Mouse (Mus musculus) layer of hippocampus, postnatal 25 days (tissue): ENCODE data around the gene Bcl3. TPM values are rescaled to one million over a fixed set of nuclear protein-coding genes. Genes with fewer than 3 reads are reported as not detected.
A peak's percentile ranks its signal among the peaks of the same experiment; 100 is the strongest.

Experiments
- DNase-seq, 2 experiments: peaks; one replicate each; pipeline ENCODE4 v3.0.0; 2022; ENCODE audit warnings: mixed read lengths in 2 of 2, low spot score in 1 of 2; ENCODE audit errors: extremely low spot score in 1 of 2
- total RNA-seq, 2 experiments: library from RNA; stranded (reverse); gene quantifications; 2 replicates each; pipeline ENCODE4 v1.2.3; 2021

Gene Bcl3
- total RNA-seq, result under 1 TPM; 0.49 to 0.61 TPM

DNA sequence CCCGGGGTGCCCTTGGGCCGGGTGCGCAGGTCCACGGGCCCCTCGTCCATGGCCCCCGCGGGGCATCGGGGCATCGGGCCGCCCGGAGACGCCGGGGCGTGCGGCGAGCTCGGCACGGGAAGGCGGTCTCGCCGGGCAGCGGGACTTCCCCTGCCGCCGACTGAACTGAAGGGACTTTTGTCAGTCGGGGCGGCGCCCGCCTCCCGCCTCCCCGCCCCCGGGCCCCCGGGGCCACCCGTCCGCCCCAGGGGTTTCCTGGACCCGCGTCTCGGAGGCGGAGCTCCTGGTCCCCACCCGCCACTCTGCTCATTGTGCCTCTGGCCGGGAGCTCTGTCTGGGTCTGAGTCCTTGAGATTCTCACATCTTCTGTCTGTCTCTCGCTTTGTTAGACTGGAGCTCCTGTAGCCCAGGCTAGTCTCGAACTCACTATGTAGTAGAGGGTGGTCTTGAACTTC is at the start of gene Bcl3:
TSS of gene Bcl3 (minus strand) at position 167 of the 455 bp plus-strand sequence.
- DNase-seq, result no peak

DNA sequence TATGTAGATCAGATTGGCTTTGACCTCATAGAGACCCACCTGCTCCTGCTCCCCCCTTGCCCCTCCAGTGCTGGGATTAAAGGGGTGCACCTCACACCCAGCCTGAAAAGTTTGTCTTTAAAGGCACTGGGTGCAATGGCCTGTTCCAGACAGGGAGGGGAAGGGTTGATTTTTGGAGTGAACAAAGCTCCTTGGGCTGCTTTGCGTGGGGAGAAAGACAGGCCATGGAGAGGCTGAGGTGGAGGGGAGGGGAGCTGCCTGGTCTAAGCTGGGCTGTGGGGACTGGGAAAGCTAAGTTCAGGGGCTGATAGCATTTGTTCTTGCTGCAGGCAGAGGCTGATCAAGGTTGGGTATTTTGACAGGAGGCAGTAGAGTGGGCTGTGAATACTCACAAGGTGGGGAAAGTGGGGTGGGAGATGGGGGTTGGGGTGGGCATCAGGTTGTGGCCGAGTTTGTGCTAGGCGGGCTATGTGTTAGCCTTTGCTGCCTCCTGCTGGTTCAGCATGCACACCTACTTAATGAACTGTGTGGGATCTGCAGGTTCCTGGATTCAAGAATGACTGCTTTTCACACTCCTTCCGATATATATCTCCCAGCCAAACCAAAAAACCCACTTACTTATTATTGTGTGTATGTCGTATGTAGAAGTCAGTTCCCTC is 49.5 kb upstream of the Bcl3 start:
- DNase-seq, result no peak

DNA sequence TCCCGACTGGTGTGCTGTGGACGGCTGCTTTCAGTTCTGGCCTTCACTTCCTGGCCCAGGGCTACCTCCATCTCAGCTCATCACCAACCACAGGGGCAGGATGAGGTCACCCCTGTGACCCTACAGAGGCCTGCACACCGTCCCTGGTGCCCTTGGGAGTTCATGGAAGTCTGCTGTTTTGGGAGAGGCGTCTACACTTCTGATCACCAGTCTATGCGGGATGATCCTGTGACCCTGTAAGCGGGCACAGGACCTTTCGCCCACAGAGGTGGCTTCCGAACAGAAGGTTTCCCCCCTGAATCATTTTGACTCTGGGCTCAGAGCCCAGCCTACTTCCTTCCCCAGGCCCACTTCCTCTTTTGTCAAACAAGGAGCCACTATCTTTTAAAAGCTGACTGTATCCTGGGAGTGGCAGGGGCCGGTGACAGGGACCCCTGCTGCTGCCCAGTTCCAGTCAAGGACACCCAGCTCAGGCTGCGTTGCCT is 48.6 kb upstream of the Bcl3 start:
- DNase-seq, result no peak

DNA sequence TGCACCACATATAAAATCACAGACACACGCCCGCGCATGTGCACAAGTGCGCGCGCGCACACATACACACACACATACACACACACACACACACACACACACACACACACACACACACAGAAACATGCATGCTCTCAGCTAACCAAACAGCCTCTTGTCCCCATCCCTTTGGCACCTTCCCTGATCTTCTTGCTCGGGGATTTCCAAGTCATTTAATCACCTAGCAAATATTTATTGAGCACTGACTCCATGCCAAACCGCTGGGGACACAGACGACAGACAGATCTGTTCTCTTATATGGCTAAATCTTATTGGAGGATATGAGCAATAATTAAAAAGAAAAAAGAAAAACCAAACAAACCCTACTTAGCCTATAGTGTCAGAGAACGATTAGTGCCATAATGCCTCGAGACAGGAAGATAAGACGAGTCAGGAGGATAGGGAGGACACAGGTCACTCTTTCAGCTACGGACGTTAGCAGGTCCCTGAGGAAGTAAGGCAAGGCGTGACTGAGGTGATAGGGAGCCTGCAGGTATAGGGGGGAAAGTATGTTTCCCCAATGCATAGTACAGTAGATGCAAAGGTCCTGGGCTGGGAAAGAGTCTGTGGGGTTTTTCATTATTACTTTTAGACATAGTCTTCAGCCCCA is 45.3 kb upstream of the Bcl3 start:
- no peak for DNase-seq

DNA sequence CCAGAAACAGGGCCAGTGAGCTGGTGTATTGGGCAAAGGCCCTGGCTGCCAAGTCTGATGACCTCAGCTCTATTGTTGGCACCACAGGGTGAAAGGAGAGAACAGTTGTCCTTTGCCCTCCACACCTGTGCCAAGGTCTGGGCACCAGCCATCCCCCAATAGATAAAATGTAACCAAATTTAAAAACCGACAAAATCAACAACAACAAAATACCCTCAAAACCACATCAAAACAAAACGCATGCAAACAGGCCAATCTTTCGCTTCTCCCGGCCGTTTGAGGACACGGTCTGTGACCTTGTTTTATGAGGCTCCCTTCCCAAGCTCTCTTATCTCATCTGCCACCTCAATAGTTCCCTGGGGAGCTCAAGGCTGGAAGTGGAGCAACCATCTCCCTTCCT is 43.9 kb upstream of the Bcl3 start:
- no peak for DNase-seq

DNA sequence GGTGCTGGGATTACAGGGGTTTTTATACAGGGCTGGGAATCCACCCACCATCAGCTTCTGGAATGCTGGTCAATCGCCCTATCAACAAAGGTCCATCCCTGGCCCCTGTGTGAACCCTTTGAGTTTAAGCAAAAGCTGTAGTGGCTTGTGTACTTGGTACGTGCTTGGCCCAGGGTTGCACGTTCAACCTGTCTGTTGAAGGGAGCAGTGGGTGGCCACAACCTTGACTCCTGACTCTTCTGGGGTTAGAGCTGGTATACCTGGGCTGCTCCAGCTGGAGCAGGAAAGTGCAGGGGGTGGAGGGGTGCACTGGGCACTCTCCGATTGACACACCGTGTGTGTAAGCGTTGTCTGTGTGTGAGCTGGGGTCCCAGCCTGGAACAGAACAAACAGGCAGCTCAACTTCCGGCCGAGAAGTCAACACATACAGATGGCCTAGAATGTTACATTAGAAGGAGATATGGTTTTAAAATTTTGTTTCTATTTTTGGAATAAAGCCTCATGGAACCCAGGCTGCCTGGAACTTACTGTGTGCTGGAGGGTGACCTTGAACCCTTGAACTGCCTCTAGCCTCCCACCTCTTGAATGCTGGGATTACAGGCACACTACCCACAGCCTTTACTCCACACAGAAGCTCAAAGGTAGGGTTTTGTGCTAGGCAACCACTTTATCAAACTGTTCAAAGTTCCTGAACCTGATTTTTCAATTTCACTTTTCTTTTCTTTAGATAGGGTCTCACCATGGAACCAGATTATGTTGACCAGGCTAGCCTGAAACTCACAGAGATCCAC is 42.9 kb upstream of the Bcl3 start:
- no peak for DNase-seq

DNA sequence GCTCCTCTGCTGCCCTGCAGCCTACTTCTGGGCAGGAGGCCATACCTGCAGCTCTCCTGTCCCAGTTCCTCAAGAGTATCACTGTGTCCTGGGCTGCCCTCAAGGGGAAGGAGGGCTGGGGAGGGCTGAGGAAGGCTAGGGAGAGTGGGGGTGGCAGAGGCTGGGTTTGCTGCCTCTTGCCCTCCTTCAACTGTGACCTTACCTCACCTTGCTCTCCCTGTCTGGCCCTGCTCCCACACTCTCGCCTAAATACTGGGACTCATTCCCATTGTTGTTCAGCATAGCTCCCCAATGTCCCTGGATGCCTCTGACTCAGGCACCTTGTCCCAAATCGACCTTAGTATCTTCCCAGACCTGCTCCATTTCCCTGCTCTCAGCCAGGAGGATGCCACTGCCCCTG is 41.7 kb upstream of the Bcl3 start:
- DNase-seq, result no peak

DNA sequence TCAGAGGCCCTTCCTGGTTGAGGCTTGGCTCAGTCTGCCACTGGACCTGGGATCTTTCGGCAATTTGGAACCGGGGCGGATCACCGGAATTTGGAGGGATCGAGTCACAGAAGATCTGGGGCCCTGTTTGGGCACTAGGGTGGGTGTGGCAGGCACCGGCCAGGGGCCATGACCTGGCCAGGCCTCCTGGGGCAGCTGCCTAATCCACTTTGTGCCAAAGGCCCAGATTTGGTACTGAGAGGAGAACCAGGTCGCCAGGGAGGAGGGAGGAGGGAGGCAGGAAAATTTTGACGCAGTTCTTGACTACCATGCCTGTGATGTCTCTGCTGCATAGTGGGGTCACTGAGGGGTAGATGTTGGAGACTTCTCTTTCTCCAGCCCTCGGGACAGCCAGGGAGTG is 38.6 kb upstream of the Bcl3 start, which contains the start of gene Ceacam16:
TSS of gene Ceacam16 (minus strand) at position 101 of the 400 bp plus-strand sequence.
- no peak for DNase-seq

DNA sequence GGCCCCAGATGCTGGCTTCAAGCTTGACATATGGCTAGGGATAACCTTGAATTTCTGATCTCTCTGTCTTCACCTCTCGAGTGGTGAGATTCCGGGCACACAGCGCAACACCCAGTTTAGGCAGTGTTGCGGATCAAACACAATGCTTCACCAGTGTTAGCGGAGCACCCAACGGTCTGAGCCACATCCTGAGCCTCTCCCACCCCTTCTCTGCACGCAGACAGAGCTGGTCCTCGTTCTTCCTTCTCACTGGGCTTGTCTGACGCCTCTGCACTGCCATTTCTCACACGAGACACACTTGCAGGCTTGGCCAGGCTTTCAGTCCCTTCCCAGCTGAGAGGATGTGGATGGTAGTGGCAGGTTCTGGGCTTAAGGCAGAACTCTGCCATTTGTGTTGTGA is 37.2 kb upstream of the Bcl3 start:
- no peak for DNase-seq

DNA sequence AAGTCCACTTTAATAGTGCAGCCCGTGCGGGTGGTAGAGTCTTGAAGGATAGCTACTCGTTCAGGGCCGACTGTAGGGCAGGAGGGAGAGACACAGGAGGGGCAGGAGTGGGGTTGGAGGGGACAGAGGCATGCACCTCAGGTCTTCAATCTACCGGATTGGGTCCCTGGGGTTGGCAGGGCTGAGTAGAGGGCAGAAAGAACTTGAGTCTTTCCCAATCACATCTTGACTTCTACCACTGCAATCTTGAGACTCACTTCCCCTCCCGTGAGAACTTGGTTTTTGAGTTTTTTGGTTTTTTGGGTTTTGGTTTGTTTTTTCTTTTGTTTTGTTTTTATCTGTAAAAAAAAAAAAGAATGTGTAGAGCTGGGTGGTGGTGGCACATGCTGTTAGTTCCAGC is 33.7 kb upstream of the Bcl3 start:
- no peak for DNase-seq

DNA sequence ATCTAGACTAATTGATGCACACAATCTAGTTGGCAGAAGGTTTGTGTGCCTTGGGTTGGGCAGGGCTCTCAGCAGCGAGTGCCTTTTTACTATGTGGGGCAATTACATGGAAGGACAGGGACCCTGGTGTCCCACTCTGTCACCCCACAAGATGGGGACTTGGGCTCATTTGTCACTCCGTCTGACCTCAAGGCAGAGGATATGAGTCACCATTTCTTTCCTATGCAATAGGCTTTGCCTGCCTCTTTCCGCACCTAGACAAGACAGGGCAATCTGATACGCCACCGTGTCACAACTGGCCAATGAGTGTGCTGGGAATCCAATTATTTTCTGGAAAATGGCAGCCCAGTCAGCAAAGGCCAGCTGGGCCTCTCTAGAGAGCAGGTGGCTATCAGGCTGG is 33.1 kb upstream of the Bcl3 start:
- no peak for DNase-seq

DNA sequence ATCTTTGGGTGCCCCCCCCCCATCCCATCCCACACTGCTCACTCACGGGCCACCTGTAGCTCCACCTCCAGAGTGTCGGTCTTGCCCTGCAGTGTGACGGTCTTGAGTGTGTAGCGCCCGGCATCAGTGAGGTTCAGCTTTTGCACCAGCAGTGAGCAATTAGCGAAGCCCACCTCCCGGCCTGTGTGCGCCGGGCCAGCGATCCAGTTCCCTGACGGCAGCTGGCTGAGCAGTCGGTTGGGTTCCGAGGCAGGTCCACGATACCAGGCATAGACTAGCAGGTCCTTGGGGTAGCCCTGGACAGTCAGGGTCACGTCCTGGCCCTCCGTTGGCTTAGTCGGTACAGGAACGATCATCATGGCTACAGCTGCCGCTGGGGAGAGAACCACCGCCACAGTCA is 31.0 kb upstream of the Bcl3 start:
- DNase-seq, result no peak

DNA sequence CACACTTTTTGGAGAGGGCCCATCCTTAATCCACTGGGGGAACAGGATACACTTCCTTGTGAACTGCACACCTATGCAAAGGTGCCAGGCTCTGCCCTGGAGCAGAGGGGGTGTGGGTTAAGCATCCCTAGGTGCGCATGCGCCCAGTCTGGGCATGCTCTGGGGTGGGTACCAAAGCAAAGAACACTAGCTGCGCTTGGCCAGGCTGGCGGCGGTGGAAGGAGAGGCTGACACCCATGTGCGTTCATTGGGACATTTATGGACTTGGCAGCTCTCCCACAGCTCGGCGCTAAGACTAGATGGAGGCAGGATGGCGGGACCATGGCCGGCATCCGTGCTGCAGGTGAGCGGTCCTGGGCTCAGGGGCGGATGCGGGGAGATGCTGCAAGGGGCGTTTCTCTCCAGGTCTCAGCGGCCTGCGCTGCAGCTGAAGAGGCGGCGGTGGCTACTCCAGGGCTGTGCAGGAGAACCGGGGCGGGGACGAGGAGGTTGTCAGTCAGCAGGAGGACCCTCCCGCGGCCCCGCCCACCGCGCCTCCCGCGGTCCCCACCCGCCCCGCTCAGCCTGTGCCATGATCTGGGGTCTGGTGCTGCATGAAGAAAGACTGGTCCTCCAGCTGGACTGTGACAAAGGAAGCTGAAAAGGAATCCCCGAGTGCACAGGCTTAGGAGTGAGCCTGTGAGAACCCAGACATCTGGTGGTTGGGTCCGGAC is 29.4 kb upstream of the Bcl3 start, which contains the start of gene Gm19345:
TSS of gene Gm19345 (plus strand) at position 146 of the 713 bp plus-strand sequence.
- peak; percentile 27 to 40 for DNase-seq

DNA sequence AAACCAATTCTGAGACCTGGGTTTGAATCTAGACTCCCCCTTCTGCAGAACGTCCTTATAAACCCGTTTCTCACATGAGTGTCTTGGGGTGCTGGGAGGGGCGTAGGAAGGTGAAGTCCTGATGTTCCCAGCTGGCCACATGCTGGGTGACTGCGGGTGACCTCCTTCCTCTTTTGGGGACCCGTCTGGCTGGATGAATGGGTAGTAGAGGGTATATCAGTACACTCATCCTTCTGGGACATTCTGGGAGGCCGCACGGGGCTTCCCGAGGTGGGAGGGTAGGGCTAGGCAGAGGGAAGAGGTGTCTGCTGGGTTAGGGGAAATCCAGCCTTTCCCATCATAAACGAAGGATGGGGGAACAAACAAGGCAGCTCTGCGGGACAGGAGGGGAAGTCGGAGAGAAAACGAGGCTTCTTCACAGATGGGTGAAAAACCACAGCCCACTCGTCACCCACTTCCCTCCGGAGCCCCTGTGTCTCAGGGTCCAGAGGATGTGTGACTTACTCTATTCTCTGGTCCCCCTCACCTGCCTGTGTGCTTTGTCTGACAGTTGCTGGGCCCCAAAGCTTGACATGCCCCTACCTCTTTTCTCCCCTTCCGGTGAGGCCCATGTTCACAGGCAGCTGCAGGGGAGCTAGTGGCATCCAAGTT is 22.1 kb upstream of the Bcl3 start:
- no peak for DNase-seq

DNA sequence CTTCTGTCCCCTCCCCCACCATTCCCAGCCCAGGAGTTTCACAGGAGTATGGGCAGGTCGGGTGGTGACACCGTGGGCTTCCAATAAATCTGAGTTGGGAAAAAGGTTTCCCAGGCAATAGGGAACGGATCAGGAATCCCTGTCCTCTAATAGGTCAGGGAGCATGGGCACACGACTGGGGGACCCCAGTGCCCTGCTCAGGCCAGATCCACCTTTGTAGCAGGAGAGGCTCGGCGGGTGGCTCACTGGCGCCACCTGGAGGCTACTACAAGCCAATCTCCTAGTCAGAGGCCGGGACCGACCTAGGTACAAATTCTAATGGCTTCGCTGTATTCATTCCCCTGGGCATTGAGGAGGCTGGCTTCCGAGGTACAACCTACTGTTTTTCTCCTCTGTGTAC is 21.0 kb upstream of the Bcl3 start:
- peak in 1 of 2 experiments; percentile 65 for DNase-seq

DNA sequence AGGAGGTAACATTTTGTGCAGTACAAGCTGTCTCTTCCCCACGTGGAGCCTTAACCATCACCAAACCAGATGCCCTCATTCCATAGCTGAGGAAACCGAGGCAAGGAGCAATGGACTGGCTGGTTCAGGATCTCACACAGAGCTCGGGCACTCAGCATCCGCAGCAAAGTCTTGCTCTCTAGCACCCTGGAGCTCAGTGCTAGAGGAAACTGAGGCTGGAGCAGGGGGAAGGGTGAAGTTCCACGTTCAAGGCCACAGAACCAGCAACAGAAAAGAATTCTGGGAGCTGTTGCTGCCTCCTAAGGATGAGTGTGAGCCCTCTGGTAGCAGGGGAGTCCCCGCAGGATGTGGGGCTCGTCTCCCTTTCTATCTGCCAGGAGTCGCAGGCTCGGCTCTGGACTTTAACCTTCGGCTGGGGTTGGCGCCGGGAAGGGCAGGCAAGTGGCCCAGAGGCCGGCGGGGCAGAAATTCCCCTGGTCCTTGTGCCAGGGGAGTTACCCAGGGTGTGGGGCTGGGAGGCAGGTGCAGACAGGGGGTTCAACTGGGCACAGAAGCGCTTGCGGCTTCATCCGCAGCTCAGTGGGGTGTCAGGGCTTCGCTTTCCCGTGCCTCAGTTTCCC is 20.4 kb upstream of the Bcl3 start:
- DNase-seq, result no peak

DNA sequence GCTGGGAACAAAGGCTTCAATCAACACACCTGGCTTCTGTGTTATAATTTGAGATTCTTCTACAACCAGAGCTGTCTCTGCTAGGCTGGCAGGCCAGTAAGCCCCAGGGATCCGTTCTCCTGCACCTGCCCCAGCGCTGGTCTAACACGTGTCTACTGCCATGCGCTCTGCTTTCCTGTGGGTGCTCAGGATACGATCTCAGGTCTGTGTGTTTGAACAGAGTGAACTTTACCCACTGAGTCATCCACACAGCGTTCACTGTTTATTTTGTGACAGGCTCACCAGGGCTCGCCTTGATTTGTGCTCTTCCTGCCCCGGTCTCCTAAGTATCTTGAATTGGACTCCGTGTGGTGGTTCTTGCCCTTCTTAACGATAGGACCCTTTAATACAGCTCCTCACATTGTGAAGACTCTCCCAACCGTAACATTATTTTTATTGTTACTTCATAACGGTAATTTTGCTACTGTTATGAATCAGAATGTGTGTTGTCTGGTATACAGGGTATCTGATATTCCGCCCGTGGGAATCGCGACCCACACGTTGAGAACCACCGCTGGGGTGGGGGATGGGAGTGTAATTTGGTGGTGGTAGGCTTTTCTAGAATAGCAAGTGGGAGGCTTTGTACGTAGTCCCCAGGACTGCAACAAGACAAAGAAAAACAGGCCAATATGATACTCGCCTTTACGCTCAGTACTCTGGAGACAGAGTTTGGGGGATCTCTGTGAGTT is 19.3 kb upstream of the Bcl3 start:
- no peak for DNase-seq

DNA sequence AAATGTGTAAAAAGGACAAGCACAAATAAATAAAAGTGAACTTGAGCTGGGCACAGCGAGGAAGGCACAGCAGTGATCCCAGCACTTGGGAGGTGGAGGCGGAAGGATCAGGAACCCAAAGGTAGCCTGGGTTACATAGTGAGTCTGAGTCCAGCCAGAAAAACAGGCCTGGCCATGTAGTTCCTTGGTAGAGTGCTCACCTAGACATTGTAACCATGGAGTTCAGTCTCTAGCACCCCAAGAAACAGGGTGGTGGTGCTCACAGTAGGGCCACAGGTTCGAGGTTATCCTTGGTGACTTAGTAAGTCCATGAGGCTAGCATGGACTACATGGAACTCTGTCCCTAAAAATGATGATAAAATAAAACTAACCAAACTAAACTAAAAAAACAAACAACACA is 18.4 kb upstream of the Bcl3 start:
- DNase-seq, result no peak

DNA sequence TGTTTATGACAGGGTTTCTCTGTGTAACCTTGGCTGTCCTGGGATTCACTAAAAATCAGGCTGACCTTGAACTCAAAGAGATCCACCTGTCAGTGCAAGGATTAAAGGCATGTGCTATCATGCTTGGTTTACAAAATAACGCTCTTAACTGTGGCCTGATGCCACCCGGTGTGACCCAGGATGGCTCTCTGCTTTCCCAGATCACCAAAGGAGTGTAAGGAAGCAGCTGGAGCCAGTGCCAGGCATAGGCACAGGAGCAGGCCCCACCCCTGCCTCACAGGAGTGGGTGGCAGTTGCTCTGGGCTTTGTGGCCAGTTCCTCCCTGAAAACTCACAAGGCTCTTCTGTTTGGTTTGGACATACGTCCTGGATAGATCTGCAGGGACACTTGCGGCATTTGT is 17.8 kb upstream of the Bcl3 start:
- DNase-seq, result no peak
